In genomic region chr15:81529002-81529401, GRCm38 (mm10) we compare ENCODE assay signal across 24 mouse cellular contexts. TPM values are rescaled to one million over a fixed set of nuclear protein-coding genes. Genes with fewer than 3 reads are reported as not detected.
A peak's percentile ranks its signal among the peaks of the same experiment; 100 is the strongest.
DNase-seq lines count a peak whose midpoint lies in the region; ATAC-seq lines count a peak whose summit lies in the region.
"Had no signal": no experiment of that assay in that cellular context is flagged by ENCODE, and none has a peak within 500 bp of the region (broad histone marks: within the 10 kb centered on the region; RNA-seq: fewer than 3 reads in every experiment).

No protein-coding gene starts in this region.

- H3K4me3 ChIP-seq in liver, embryonic 11.5 days (ENCODE audit: low read depth, low read length) = no peak overlapping the region
- H3K4me3 ChIP-seq in liver, embryonic 12.5 days = no peak overlapping the region
- H3K4me3 ChIP-seq in liver, embryonic 16.5 days (ENCODE audit: low read depth, low read length) = no peak overlapping the region
- H3K4me3 ChIP-seq: embryonic facial prominence, embryonic 12.5 days; forebrain, embryonic 13.5 days; heart, embryonic 13.5 days; hindbrain, embryonic 12.5 days had no signal

- H3K27ac ChIP-seq in liver, embryonic 11.5 days (ENCODE audit: low read depth, low read length) = no peak overlapping the region
- H3K27ac ChIP-seq in liver, embryonic 12.5 days = peak overlapping the region; percentile 72
- peak overlapping the region; percentile 71 for H3K27ac ChIP-seq in liver, embryonic 16.5 days (ENCODE audit: low read length)
- H3K27ac ChIP-seq: embryonic facial prominence, embryonic 12.5 days; forebrain, embryonic 13.5 days; heart, embryonic 13.5 days; hindbrain, embryonic 12.5 days had no signal

- H3K4me1 ChIP-seq in liver, embryonic 11.5 days (replicated peaks; ENCODE audit: control insufficient read depth, insufficient read depth, low read length) = peaks cover 23% of the 10 kb centered on the region
- peaks cover 56% of the 10 kb centered on the region for H3K4me1 ChIP-seq in liver, embryonic 12.5 days
- peaks cover 31% of the 10 kb centered on the region for H3K4me1 ChIP-seq in liver, embryonic 16.5 days (ENCODE audit: control insufficient read depth, low read depth, low read length)

- H3K9me3 ChIP-seq in liver, embryonic 11.5 days (ENCODE audit: control insufficient read depth, low read length) = no peaks in the 10 kb centered on the region
- no peaks in the 10 kb centered on the region for H3K9me3 ChIP-seq in liver, embryonic 12.5 days (replicated peaks)
- H3K9me3 ChIP-seq in liver, embryonic 16.5 days (replicated peaks; ENCODE audit: control insufficient read depth, low read length) = no peaks in the 10 kb centered on the region
- H3K9me3 ChIP-seq: embryonic facial prominence, embryonic 12.5 days; forebrain, embryonic 13.5 days; heart, embryonic 13.5 days; hindbrain, embryonic 12.5 days had no signal

- no peaks in the 10 kb centered on the region for H3K27me3 ChIP-seq in liver, embryonic 11.5 days (replicated peaks; ENCODE audit: control insufficient read depth, insufficient read depth, low read length)
- 0 out of 2 replicates have a peak, but pooled peaks cover 5% of the 10 kb centered on the region for H3K27me3 ChIP-seq in liver, embryonic 12.5 days (replicated peaks)
- no peaks in the 10 kb centered on the region for H3K27me3 ChIP-seq in liver, embryonic 16.5 days (ENCODE audit: control insufficient read depth, insufficient read depth, low read depth, low read length)
- H3K27me3 ChIP-seq: embryonic facial prominence, embryonic 12.5 days; forebrain, embryonic 13.5 days; heart, embryonic 13.5 days had no signal

- no peak overlapping the region for H3K4me2 ChIP-seq in liver, embryonic 11.5 days
- no peak overlapping the region for H3K4me2 ChIP-seq in liver, embryonic 12.5 days
- no peak overlapping the region for H3K4me2 ChIP-seq in liver, embryonic 16.5 days (ENCODE audit: low read depth, low read length)
- H3K4me2 ChIP-seq: embryonic facial prominence, embryonic 12.5 days; forebrain, embryonic 13.5 days; heart, embryonic 13.5 days; hindbrain, embryonic 12.5 days had no signal

- 74% methylated on average over 4 of the region's 4 CpGs for WGBS in liver, embryonic 11.5 days
- WGBS in liver, embryonic 12.5 days (ENCODE audit: insufficient replicate concordance) = 69% methylated on average over 4 of the region's 4 CpGs
- WGBS in liver, embryonic 16.5 days (ENCODE audit: insufficient replicate concordance) = 71% methylated on average over 4 of the region's 4 CpGs

- peak; percentile 37 for DNase-seq in liver
- no peak for DNase-seq in liver, embryonic 11.5 days (ENCODE audit: low spot score)
- DNase-seq in lung, postnatal 10 days = no peak
- DNase-seq in adrenal gland, postnatal 4 days (ENCODE audit: low spot score in 2 of 2) = no peak
- DNase-seq in spleen, postnatal 10 days (ENCODE audit: low spot score in 2 of 2) = no peak
- DNase-seq: adrenal gland, adult 8-10 months; adrenal gland, postnatal 36 days; B cell, adult 2 months; cerebellum, adult 11-12 months; cerebellum, adult 9-10 months; cerebellum, postnatal 25 days; forebrain, postnatal 0 days; gastrocnemius, postnatal 36 days; heart, adult 11 months; heart, postnatal 4 days had no signal

- ATAC-seq in liver, embryonic 11.5 days (replicated peaks; ENCODE audit: low FRiP score) = no peak
- no peak for ATAC-seq in liver, embryonic 12.5 days
- no peak for ATAC-seq in liver, embryonic 16.5 days (ENCODE audit: low read depth)
- ATAC-seq: CD4-positive, CD25-positive, alpha-beta regulatory T cell, adult 4 months; forebrain, embryonic 13.5 days; forebrain, postnatal 0 days; hindbrain, embryonic 16.5 days; inflammation-experienced regulatory T-cells, adult 6 months had no signal

- no peak overlapping the region for H3K9ac ChIP-seq in liver, embryonic 11.5 days (ENCODE audit: low read depth, low read length)
- H3K9ac ChIP-seq in liver, embryonic 12.5 days = no peak overlapping the region
- H3K9ac ChIP-seq in liver, embryonic 16.5 days (ENCODE audit: low read depth, low read length) = no peak overlapping the region
- H3K9ac ChIP-seq: embryonic facial prominence, embryonic 12.5 days; forebrain, embryonic 13.5 days; forebrain, postnatal 0 days; heart, embryonic 13.5 days; hindbrain, embryonic 12.5 days had no signal

- no peaks in the 10 kb centered on the region for H3K36me3 ChIP-seq in liver, embryonic 11.5 days (ENCODE audit: control insufficient read depth, insufficient read depth, low read length)
- no peaks in the 10 kb centered on the region for H3K36me3 ChIP-seq in liver, embryonic 12.5 days
- H3K36me3 ChIP-seq in liver, embryonic 16.5 days (ENCODE audit: control insufficient read depth, insufficient read depth) = no peaks in the 10 kb centered on the region
- H3K36me3 ChIP-seq: embryonic facial prominence, embryonic 12.5 days; heart, embryonic 13.5 days; hindbrain, embryonic 12.5 days had no signal

RNA-seq across cellular contexts. Expression of gene Ep300, which starts 56.1 kb away (rescaled TPM):
- 18.1 and 22.9 TPM in 2 replicates for polyA plus RNA-seq in liver, embryonic 11.5 days (2014; fragmentation: Nextera tagmentation; extraction: Ambion mirVana)
- polyA plus RNA-seq in liver, embryonic 12.5 days (2016; fragmentation: Nextera tagmentation; extraction: Ambion mirVana) = 11.8 and 13.4 TPM in 2 replicates
- polyA plus RNA-seq in liver, embryonic 16.5 days (2015; fragmentation: Nextera tagmentation; extraction: Ambion mirVana) = 5.8 and 7.3 TPM in 2 replicates
- 10 to 100 TPM; 78.9 to 84.0 TPM for total RNA-seq in adrenal gland, postnatal 4 days (2021)
